Mouse (Mus musculus) spleen, postnatal 36 days (tissue): ENCODE data around the gene Tspan4.

Experiments
- DNase-seq, 2 experiments: peaks; one replicate each; pipeline ENCODE4 v3.0.0; 2022; ENCODE audit warnings: low spot score in 2 of 2, mixed read lengths in 1 of 2

The Tspan4 gene

GRCm38 (mm10) chr7:141461521-141462332, 13.3 kb upstream of the Tspan4 start:
- DNase-seq: no peak

DNA sequence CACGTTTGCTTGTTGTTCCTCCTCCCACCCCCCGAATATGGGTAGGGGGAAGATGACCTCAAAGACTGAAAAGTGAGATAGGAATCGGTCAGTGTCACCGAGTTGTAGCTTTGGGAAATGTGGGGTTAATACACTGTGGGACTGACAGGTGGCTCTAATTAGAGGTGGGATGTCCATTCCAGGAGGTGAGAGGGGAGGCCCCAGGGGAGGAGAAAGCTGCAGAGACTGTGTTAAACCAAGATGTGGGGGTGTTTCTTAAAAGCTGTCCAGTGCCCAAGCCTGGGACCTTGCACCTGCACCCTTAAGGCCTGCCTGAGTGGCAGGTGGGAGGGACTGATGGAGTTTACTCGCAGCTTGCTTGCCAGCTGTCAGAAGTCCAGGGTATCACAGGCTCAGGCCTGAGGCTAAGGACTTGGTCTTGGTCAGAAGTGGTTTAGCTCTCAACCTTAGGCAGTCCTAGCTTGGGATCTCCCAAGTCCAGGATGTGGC, 12.7 kb upstream of the Tspan4 start:
- no peak for DNase-seq

GRCm38 (mm10) chr7:141463824-141464602, 11.0 kb upstream of the Tspan4 start:
- DNase-seq: no peak

- DNase-seq: no peak
Measured at GRCm38 (mm10) chr7:141464603-141465201, 10.3 kb upstream of the Tspan4 start.

- DNase-seq: no peak
Measured at GRCm38 (mm10) chr7:141465388-141466044, 9.5 kb upstream of the Tspan4 start.

- DNase-seq: no peak
Measured at GRCm38 (mm10) chr7:141466045-141466394, 9.0 kb upstream of the Tspan4 start.

DNA sequence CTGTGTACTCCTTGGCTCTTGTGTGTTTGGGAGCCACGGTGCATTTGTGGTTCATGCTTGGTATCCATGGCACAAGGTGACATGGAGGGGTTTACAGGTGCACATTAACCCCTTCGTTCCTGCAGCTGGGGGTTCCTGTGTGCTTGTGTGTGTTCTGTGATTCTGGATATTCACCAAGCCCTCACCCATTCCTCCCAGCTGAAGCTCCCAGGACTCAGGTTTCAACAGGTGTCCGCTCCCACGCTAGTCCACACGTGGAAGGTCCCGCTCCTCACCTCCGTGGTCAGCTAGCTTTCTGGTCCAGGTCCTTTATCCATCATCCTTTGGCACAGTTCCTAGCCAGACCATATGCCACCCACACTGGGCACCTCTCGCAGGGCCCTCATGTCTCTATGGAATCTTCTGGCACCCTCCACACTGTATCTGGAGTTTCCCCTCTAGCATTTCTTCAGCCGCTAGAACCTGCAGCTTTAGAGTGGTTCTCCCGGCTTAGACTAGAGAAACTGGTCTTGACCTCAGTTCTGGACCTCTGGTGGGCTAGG, 8.4 kb upstream of the Tspan4 start:
- no peak for DNase-seq

- peak; percentile 87 to 90 for DNase-seq
Measured at GRCm38 (mm10) chr7:141467230-141468030, 7.6 kb upstream of the Tspan4 start, which contains the start of gene Cd151. Cd151 (plus strand) TSS chr7:141467392.

DNA sequence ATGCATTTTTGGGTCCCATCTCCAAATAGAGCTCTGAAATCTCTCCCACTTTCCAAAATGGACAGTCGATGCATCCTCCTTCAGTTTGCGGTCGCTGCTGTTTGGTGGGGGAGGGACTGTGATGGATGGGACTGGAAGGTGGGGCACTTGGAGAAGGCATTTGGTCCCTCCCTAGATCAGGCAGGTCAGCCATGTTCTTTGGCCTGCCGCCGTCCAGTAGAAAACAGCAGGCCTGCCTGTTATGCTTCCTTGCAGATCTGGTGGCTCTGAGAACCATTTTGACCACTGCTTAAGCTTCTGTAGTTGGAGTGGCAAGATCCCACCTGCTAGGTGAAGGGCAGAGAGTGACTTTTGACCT, 6.9 kb upstream of the Tspan4 start:
- DNase-seq: no peak

GRCm38 (mm10) chr7:141468522-141469211, 6.4 kb upstream of the Tspan4 start:
- peak; percentile 78 to 79 for DNase-seq

- DNase-seq: no peak
Measured at GRCm38 (mm10) chr7:141469352-141469751, 5.7 kb upstream of the Tspan4 start.

GRCm38 (mm10) chr7:141469901-141470636, 5.0 kb upstream of the Tspan4 start:
- no peak for DNase-seq

GRCm38 (mm10) chr7:141470637-141470944, 4.4 kb upstream of the Tspan4 start:
- DNase-seq: no peak

DNA sequence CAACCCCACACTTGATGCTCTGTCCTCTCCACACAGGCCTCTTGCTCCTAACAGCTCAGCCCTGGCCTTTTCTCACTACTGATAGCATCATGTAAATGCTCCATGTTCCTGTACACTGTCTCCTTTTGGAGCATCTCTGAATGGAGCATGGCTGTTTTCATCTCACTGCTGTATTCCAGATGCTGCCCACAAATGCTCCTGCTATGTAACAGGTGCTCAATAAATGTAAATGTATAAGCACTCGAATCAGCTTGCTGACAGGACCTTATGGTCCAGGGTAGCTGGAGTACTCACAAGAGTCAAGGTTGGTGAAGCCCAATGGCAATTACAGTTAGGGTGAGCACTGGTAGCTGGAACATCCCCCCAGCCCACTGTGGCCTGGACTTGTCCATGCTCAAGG, 3.8 kb upstream of the Tspan4 start:
- no peak for DNase-seq

GRCm38 (mm10) chr7:141472226-141472625, 2.8 kb upstream of the Tspan4 start:
- DNase-seq: no peak

GRCm38 (mm10) chr7:141472763-141473162, 2.3 kb upstream of the Tspan4 start:
- DNase-seq: no peak

GRCm38 (mm10) chr7:141474160-141474559, 880 bp upstream of the Tspan4 start:
- no peak for DNase-seq

DNA sequence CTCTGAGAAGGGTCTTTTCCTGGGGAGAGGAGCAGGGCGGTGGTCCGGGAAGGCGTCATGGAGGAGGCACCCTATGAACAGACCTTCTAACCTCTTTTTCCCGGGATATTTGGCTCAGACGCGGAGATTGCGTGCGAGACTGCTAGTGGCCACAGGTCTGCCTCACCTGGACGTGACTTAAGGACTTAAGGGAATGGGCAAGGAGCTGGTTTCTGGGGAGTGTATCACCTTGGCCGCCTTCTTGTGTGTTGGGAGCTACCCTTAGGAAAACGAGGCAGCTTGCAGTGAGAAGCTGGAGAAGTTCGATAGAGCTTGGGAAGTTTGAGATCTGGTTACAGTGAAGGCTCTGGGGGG, 742 bp downstream of the Tspan4 start:
- no peak for DNase-seq

DNA sequence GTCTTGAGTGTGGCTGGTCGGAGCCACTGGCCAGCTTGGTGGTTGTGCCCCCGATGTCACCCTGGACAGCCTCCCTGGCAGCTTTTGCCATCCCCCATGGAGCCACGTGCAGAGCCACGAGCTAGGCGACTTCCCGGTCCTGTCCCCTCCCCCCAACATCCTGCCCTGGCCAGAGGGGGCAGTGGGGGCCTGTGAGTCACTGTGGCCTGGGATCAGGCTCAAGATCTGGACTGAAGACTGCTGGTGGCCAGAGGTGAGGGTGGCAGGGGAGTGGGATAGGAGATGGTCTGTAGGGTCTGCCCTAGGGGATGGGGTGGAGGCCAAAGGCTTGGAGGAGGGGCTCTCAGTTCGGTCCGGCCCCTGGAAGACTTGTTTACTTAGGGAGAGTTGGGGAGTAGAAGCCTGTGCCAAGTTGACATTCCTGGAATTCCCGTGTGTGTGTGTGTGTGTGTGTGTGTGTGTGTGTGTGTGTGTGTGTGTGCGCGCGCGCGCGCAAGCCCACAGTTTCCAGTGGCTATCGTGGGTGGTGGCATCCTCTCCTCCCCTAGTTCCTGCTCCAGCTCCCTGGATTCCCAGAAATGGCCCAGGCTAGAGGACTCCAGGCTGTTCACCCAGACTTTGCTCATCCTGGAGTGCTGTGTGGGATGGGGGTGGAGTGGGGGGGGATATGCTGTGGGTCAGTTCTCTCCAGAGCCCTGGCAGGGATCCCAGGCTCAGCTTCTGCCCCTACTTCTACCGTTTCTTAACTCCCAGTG, 1.4 kb downstream of the Tspan4 start:
- peak; percentile 59 for DNase-seq
